Mouse (Mus musculus) midbrain, embryonic 11.5 days (tissue): ENCODE measurements around the gene Gm28035. TPM values are rescaled to one million over a fixed set of nuclear protein-coding genes. Genes with fewer than 3 reads are reported as not detected.
A peak's percentile ranks its signal among the peaks of the same experiment; 100 is the strongest.

ENCODE experiments used
- ATAC-seq: fragments of 200-750 bp; cut with Nextera tagmentation; 2 replicates; pipeline ENCODE4 v1.8.0; 2017; ENCODE audit warnings: moderate TSS enrichment, moderate library complexity; ENCODE audit not compliant: low FRiP score
- DNase-seq: peaks from one replicate; pipeline ENCODE4 v3.0.0; 2015; ENCODE audit warnings: low spot score; ENCODE audit errors: missing footprints
- H3K27ac ChIP-seq: fragments of 300-500 bp; sonication (generic); 2 replicates; pipeline ENCODE4 v1.5.1; 2014; ENCODE audit warnings: low read depth, low read length
- H3K27me3 ChIP-seq: fragments of 300-500 bp; sonication (generic); 2 replicates; pipeline ENCODE4 v1.6.1; 2014; ENCODE audit warnings: mild to moderate bottlenecking, low read length, moderate library complexity, mixed read lengths; ENCODE audit not compliant: control insufficient read depth, insufficient read depth
- H3K36me3 ChIP-seq: fragments of 300-500 bp; sonication (generic); 2 replicates; pipeline ENCODE4 v1.6.1; 2014; ENCODE audit warnings: mild to moderate bottlenecking, low read length, moderate library complexity, mixed read lengths; ENCODE audit not compliant: control insufficient read depth, insufficient read depth
- H3K4me1 ChIP-seq: fragments of 300-500 bp; sonication (generic); 2 replicates; pipeline ENCODE4 v1.6.1; 2014; ENCODE audit warnings: low read length; ENCODE audit not compliant: control insufficient read depth, insufficient read depth
- H3K4me2 ChIP-seq: fragments of 300-500 bp; sonication (generic); 2 replicates; pipeline ENCODE4 v1.6.1; 2014; ENCODE audit warnings: mild to moderate bottlenecking, moderate library complexity
- H3K4me3 ChIP-seq: fragments of 300-500 bp; sonication (generic); 2 replicates; pipeline ENCODE4 v1.5.1; 2014; ENCODE audit warnings: low read depth, low read length
- H3K9ac ChIP-seq: fragments of 300-500 bp; sonication (generic); 2 replicates; pipeline ENCODE4 v1.6.1; 2014; ENCODE audit warnings: low read length
- H3K9me3 ChIP-seq: fragments of 300-500 bp; sonication (generic); 2 replicates; pipeline ENCODE4 v1.6.1; 2016; ENCODE audit warnings: low read length; ENCODE audit not compliant: control insufficient read depth
- WGBS: fragments of 180-500 bp; shearing (Covaris S2); extraction: QIAGEN DNeasy Blood & Tissue Kit; methylation state at CpG from one replicate; pipeline ENCODE4 v1.1.7; 2014; 5-methylcytosine and 5-hydroxymethylcytosine counted together
- polyA plus RNA-seq: library from polyadenylated mRNA; unstranded; fragments of >200 nt; fragmentation: Nextera tagmentation; extraction: Ambion mirVana; gene quantifications from 2 replicates; pipeline ENCODE4 v1.2.1, GENCODE M21; 2014

The Gm28035 gene
- polyA plus RNA-seq, 1 experiment from 2014 or later = 0.05 TPM

DNA sequence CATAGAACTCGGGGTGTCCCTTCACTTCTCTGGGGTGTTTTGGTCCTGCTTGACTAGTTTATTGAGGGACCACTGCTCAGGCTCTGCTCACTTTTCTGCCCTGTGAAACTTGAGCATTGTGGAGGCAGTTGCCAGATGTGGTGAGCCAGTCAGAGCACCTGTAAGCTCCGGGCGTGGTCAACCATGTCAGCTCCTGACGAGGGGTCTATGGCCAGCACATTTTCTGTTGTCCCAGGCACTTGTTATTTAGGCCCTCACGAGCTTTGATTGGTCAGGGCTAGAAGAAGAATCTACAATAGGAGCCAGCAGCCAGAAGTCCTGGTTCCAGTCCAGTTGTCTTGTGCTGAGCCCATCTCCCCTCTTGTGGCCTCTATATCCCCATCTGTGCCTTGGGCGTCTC, 23.4 kb downstream of the Gm28035 start:
- Histone ChIP-seq H3K4me1 (peaks cover 7% of the 10 kb centered on the region), H3K27me3 (no peaks in the 10 kb centered on the region), H3K4me3 (no peak overlapping the region), H3K9me3 (no peaks in the 10 kb centered on the region), H3K9ac (no peak overlapping the region), H3K4me2 (no peak overlapping the region), H3K27ac (no peak overlapping the region), H3K36me3 (peaks cover 20% of the 10 kb centered on the region)
- 88% methylated on average over 6 of the region's 6 CpGs for WGBS
- ATAC-seq = no peak
- DNase-seq = no peak

DNA sequence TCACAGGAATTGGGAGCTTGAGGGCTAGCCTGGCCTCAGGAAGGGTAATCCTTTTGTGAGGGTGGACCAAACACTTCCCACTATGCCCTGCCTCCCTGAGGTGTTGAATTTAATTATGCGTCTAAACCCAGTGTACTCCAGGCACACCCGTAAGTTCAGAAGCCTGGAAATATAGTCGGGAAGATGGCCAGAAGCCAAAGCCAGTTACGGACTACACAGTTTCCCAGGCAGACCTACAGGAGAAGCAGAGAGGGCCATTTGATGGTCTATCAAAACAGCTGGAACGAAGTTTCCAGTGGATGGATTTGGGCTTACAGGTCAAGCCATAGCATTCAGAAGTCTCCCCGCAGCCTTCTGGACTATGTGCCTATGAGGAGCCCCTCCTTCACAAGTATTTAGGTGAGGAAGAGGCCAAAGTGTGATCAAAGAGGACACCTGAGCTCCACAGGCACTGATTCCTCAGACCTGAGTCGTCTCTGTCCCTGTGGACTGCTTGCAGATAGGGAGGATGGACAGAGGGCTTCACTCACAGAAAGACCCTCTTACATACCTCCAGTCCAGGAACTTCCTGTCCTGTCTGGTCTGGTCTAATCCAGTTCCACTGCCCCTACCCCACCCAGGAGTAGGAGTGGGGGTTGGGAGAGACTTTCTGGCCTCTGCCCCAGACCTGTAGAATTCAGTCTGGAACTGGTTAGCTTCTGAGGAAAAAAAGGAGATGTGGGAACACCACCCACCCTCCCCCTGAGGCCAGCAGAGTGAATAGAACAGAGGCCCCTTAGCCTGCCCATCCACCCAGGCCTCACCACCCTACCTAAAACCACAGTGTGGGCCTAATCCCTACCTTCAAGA, 24.5 kb downstream of the Gm28035 start:
- peaks cover 7% of the 10 kb centered on the region for H3K4me1 ChIP-seq
- no peak overlapping the region for H3K27ac ChIP-seq
- peak; percentile 84 for DNase-seq
- H3K4me3 ChIP-seq = no peak overlapping the region
- H3K9ac ChIP-seq = no peak overlapping the region
- 80% methylated on average over 7 of the region's 7 CpGs for WGBS
- no peaks in the 10 kb centered on the region for H3K9me3 ChIP-seq
- H3K36me3 ChIP-seq = peaks cover 20% of the 10 kb centered on the region
- no peak for ATAC-seq
- no peak overlapping the region for H3K4me2 ChIP-seq
- no peaks in the 10 kb centered on the region for H3K27me3 ChIP-seq

- no peak within 1 kb of the TSS for H3K9ac ChIP-seq
- no peak for DNase-seq
These were observed 25.4 kb downstream of the Gm28035 start, which contains the start of gene Phyhd1 for GRCm38 (mm10) chr2:30265767-30266253. TSS of gene Phyhd1 (plus strand) at chr2:30266203.

DNA sequence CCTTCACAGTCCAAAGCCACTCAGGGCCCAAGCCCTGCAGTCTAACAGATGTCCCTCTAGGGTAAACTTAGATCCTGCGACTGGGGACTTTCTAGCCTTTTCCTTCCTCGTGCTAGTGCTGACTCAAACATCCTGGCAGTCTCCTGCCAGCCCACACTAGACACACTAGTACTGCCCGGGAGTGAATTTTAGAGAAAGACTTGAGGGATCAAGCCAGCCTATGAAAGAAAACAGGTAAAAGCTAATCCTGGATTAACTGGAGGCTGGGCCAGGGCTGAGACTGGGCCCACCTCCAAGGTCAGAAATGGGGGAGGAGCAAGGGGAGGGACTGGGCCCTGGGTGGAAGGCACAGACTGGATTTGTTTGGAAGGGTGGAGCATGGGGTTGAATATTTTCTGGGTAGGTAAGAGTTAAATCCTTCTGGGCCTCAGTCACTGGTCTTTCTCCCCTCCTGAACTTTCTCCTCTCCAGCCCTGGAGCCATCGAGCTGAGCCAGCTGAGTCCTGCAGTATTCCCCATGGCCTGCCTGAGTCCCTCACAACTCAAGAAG, 26.1 kb downstream of the Gm28035 start:
- Histone ChIP-seq H3K9ac (no peak overlapping the region), H3K27ac (peak overlapping the region; percentile 11; the same call in 1 of the 2 replicates)

More at GRCm38 (mm10) chr2:30265767-30266253, 25.4 kb downstream of the Gm28035 start, which contains the start of gene Phyhd1:
- WGBS = 45% methylated on average over 5 of the region's 5 CpGs
- peak within 1 kb of the TSS; percentile 11; the same call in 1 of the 2 replicates for H3K27ac ChIP-seq
- H3K36me3 ChIP-seq = peaks cover 18% of the 10 kb centered on the region
- no peak within 1 kb of the TSS for H3K4me3 ChIP-seq
- H3K27me3 ChIP-seq = no peaks in the 10 kb centered on the region
- H3K4me1 ChIP-seq = peaks cover 7% of the 10 kb centered on the region
- H3K9me3 ChIP-seq = no peaks in the 10 kb centered on the region
- no peak for ATAC-seq
- peak within 1 kb of the TSS; percentile 2; the same call in 1 of the 2 replicates for H3K4me2 ChIP-seq

DNA sequence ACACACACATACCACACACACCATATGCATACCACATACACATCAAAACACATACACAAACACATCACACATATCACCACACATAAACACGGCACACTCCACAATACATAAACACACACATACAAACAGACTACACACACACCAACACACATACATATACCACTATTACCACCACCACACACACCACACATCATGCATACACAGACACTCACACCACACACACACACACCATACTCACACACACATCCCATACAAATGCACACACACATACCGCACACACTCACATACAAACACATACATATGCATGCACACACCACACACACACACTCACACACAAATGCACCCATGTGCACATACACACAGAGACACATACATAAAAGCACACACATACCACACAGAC, 27.1 kb downstream of the Gm28035 start:
- WGBS = 93% methylated on average over 2 of the region's 2 CpGs
- H3K4me1 ChIP-seq = peaks cover 7% of the 10 kb centered on the region
- DNase-seq (no peak), ATAC-seq (no peak)
- no peak overlapping the region for H3K27ac ChIP-seq
- no peaks in the 10 kb centered on the region for H3K9me3 ChIP-seq
- H3K36me3 ChIP-seq = peaks cover 10% of the 10 kb centered on the region; the same call in 1 of the 2 replicates
- no peak overlapping the region for H3K4me3 ChIP-seq
- no peaks in the 10 kb centered on the region for H3K27me3 ChIP-seq
- H3K4me2 ChIP-seq = no peak overlapping the region
- H3K9ac ChIP-seq = no peak overlapping the region

More for the DNA sequence above, 26.1 kb downstream of the Gm28035 start:
- ATAC-seq (0 out of 2 replicates have a peak, but pooled peaks have one; percentile 44), DNase-seq (peak; percentile 87)
- Histone ChIP-seq H3K4me2 (peak overlapping the region; percentile 2; the same call in 1 of the 2 replicates), H3K36me3 (peaks cover 15% of the 10 kb centered on the region; the same call in 1 of the 2 replicates), H3K4me1 (peaks cover 7% of the 10 kb centered on the region), H3K9me3 (no peaks in the 10 kb centered on the region), H3K4me3 (no peak overlapping the region), H3K27me3 (no peaks in the 10 kb centered on the region)
- WGBS = 10% methylated on average over 4 of the region's 4 CpGs

GRCm38 (mm10) chr2:30268371-30268770, 28.0 kb downstream of the Gm28035 start:
- Histone ChIP-seq H3K9ac (no peak overlapping the region), H3K4me1 (peaks cover 7% of the 10 kb centered on the region)
- no peak for ATAC-seq

DNA sequence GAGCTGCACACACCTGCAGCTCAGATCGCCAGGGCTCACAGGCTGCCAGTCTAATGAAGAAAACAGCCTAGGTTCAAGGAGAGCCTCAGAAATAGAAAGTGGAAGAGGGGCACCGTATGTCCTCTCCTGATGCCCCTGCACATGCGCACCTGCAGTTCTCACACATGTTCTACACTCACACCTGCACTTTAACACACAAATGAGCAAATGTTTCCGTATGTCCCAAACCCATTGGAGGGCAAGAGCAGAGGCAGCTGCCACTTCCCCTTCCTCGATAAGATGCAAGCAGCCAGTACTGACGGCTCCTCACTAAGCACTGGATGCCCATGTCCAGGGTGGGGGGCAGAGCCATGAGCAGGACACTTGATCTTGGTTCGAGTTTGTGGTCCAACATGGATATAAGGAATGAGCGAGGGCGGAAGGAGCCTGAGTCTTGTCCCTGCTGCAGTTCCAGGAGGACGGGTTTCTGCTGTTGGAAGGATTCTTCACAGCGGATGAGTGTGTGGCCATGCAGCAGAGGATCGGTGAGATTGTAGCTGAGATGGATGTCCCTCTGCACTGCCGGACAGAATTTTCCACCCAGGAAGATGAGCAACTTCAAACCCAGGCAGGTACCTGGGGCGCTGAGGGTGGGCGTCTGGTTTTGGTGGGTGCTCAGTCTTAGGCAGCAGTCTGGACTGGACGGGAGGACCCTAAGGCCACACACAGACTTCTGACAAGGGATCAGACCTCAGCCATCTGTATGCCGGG, 29.0 kb downstream of the Gm28035 start:
- no peak overlapping the region for H3K27ac ChIP-seq
- no peak overlapping the region for H3K4me3 ChIP-seq
- H3K27me3 ChIP-seq = no peaks in the 10 kb centered on the region
- H3K4me2 ChIP-seq = no peak overlapping the region
- H3K36me3 ChIP-seq = peaks cover 2% of the 10 kb centered on the region; the same call in 1 of the 2 replicates
- 87% methylated on average over 17 of the region's 17 CpGs for WGBS
- H3K9ac ChIP-seq = no peak overlapping the region
- DNase-seq = no peak
- no peaks in the 10 kb centered on the region for H3K9me3 ChIP-seq
- peaks cover 7% of the 10 kb centered on the region for H3K4me1 ChIP-seq
- ATAC-seq = no peak

More at GRCm38 (mm10) chr2:30268371-30268770, 28.0 kb downstream of the Gm28035 start:
- peaks cover 9% of the 10 kb centered on the region; the same call in 1 of the 2 replicates for H3K36me3 ChIP-seq
- H3K4me3 ChIP-seq = no peak overlapping the region
- no peak overlapping the region for H3K4me2 ChIP-seq
- no peaks in the 10 kb centered on the region for H3K27me3 ChIP-seq
- H3K27ac ChIP-seq = no peak overlapping the region
- no peak for DNase-seq
- H3K9me3 ChIP-seq = no peaks in the 10 kb centered on the region
- WGBS = 63% methylated on average over 4 of the region's 4 CpGs

GRCm38 (mm10) chr2:30270134-30270533, 29.8 kb downstream of the Gm28035 start:
- Histone ChIP-seq H3K36me3 (no peaks in the 10 kb centered on the region), H3K4me1 (peaks cover 7% of the 10 kb centered on the region), H3K4me3 (no peak overlapping the region), H3K4me2 (no peak overlapping the region), H3K27ac (no peak overlapping the region), H3K27me3 (no peaks in the 10 kb centered on the region), H3K9me3 (no peaks in the 10 kb centered on the region), H3K9ac (no peak overlapping the region)
- WGBS = 58% methylated on average over 1 of the region's 1 CpGs
- DNase-seq (peak; percentile 92), ATAC-seq (peak; percentile 40)
